Mouse (Mus musculus): Measurements from ENCODE around the gene Grk2. TPM values are rescaled to one million over a fixed set of nuclear protein-coding genes. Genes with fewer than 3 reads are reported as not detected.

Gene Grk2
- polyA plus RNA-seq, 1 experiment from 2014 or later, result 29.2 TPM

DNA sequence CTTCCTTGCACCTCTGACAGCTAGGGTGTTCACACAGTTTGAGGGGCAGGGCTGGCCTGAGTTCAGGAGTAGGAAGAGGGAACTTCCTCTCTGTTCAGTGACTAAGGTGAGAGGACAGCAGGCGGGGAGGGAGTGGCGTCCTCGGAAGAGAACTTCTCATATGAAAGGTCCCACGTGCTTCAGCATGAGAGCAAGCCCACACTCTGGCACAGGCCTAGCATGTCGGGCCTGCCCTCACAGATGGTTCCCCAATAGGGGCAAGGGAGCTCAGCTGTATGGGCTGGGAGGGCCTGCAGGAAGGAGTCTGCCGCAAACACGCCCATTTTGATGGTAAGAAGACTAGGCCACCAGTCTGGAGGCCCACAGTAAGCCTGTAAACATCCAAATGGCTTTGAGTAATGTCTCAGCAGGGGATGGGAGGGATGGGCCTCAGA lies 5.7 kb downstream of the Grk2 start:
- H3K27ac ChIP-seq, result no peak overlapping the region
- WGBS, result 47% methylated on average over 7 of the region's 7 CpGs
- H3K4me2 ChIP-seq (replicated peaks), result no peak overlapping the region
- no peak for DNase-seq (ENCODE audit: low spot score)
- no peaks in the 10 kb centered on the region for H3K27me3 ChIP-seq (ENCODE audit: control insufficient read depth, insufficient read depth, low read length)
- H3K9me3 ChIP-seq (ENCODE audit: control insufficient read depth, low read length), result no peaks in the 10 kb centered on the region
- H3K4me1 ChIP-seq (replicated peaks; ENCODE audit: control insufficient read depth, insufficient read depth, low read length), result peaks cover 54% of the 10 kb centered on the region
- no peak overlapping the region for H3K4me3 ChIP-seq (replicated peaks; ENCODE audit: low read length)
- H3K9ac ChIP-seq, result no peak overlapping the region
- no peak for ATAC-seq (ENCODE audit: low FRiP score)
- no peaks in the 10 kb centered on the region for H3K36me3 ChIP-seq (replicated peaks; ENCODE audit: control insufficient read depth, insufficient read depth)

DNA sequence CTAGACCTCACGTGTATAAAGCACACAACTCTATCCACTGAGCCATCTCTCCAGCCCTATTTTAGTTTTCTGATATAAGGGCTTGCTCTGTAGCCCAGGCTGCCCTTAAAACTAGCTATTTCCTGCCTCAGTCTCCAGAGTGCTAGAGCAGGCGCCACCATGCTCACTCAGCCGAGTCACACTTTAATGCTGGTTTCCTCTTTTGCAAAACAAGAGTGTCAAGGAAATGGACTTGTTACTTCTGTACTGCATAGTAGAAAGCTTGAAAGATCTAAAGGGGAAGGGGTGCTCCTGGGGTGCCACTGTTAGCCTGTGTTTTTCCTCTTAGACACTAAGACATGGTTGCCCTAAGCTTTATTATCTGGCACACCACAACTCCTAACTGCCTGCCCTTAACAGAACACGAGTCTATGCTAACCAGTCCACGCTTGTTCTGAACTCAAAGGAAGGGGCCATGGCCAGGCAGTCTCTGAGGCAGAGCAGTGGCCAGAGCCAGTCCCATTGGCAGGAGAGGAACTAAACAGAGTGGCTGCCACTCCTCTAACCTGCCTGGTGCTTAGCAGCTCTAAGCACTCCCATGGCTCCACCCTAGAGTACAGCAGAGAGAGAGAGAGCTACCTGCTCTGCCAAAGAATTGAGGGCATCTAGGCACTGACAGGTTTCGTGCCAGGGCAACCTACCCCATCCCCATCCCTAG lies 6.3 kb downstream of the Grk2 start:
- ATAC-seq (ENCODE audit: low FRiP score) (no peak), DNase-seq (ENCODE audit: low spot score) (no peak)
- 83% methylated on average over 6 of the region's 6 CpGs for WGBS
- H3K9me3 ChIP-seq (ENCODE audit: control insufficient read depth, low read length), result no peaks in the 10 kb centered on the region
- H3K27me3 ChIP-seq (ENCODE audit: control insufficient read depth, insufficient read depth, low read length), result no peaks in the 10 kb centered on the region
- H3K4me3 ChIP-seq (replicated peaks; ENCODE audit: low read length), result no peak overlapping the region
- H3K27ac ChIP-seq, result no peak overlapping the region
- H3K4me1 ChIP-seq (replicated peaks; ENCODE audit: control insufficient read depth, insufficient read depth, low read length), result peaks cover 48% of the 10 kb centered on the region
- H3K9ac ChIP-seq, result no peak overlapping the region
- H3K36me3 ChIP-seq (replicated peaks; ENCODE audit: control insufficient read depth, insufficient read depth), result peaks cover 4% of the 10 kb centered on the region; the same call in 1 of the 2 replicates
- H3K4me2 ChIP-seq (replicated peaks), result no peak overlapping the region

DNA sequence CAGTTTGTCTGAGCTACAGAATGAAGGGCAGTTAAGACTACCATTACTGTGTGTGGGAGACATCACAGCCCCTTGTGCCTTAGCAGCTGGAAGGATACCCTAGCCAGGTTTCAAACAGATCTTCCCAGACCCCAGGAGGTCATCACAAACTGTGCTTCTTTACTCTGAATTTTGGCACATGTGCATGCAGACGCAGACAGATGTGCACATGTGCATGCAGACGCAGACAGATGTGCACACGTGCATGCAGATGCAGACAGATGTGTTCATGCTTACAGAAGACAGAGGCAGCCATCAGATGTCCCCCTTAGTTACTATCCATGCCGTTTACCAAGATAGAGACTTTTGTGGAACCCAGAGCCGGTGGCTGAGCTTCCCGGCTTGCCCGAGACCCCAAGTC lies 6.9 kb downstream of the Grk2 start:
- WGBS, result 91% methylated on average over 7 of the region's 7 CpGs
- H3K9me3 ChIP-seq (ENCODE audit: control insufficient read depth, low read length), result no peaks in the 10 kb centered on the region

DNA sequence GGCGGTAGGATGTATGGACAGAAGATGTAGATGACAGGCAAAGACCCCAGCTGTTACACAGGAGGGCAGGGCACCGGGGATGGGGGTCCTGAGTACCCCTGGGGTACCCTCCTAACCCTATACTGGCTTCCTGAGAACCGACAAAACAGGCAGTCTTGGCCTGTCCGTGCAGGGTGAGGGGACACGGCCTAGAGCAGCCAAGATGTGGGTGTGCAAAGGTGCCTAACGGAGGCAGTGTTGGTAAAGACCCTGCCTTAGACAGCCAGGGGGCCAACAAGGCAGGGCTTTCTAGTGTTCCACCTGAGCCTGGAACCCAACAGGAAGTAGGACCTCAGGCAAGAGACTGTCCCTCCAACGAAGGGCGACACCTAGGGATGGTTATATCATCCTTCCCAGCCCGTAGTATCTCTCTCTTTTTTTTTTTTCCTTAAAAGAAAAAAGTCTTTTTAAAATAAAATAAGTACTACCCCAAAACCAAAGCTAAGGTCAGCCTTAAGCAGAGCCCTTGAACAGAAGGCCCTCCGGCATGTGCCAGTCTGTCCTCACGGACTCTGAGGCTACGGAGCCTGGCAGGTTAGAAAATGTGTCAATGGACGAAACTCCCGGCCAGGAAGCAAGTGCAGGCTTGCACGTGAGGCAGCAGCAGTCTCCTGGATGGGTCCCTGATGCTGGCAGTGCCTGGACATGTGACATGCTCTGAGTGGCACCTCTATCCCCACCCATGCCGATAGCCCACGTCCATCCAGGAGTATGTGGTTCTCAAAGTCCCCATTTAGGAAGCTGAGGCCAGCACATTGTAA lies 7.5 kb downstream of the Grk2 start:
- Histone ChIP-seq H3K4me3 (replicated peaks; ENCODE audit: low read length) (no peak overlapping the region), H3K4me1 (replicated peaks; ENCODE audit: control insufficient read depth, insufficient read depth, low read length) (peaks cover 36% of the 10 kb centered on the region), H3K9me3 (ENCODE audit: control insufficient read depth, low read length) (no peaks in the 10 kb centered on the region), H3K27me3 (ENCODE audit: control insufficient read depth, insufficient read depth, low read length) (no peaks in the 10 kb centered on the region), H3K4me2 (replicated peaks) (no peak overlapping the region), H3K36me3 (replicated peaks; ENCODE audit: control insufficient read depth, insufficient read depth) (peaks cover 5% of the 10 kb centered on the region; the same call in 1 of the 2 replicates), H3K9ac (no peak overlapping the region), H3K27ac (no peak overlapping the region)
- ATAC-seq (ENCODE audit: low FRiP score) (no peak), DNase-seq (ENCODE audit: low spot score) (no peak)
- WGBS, result 90% methylated on average over 17 of the region's 17 CpGs

More for the DNA sequence above, 6.9 kb downstream of the Grk2 start:
- Histone ChIP-seq H3K4me3 (replicated peaks; ENCODE audit: low read length) (no peak overlapping the region), H3K4me1 (replicated peaks; ENCODE audit: control insufficient read depth, insufficient read depth, low read length) (peaks cover 42% of the 10 kb centered on the region), H3K4me2 (replicated peaks) (no peak overlapping the region), H3K27me3 (ENCODE audit: control insufficient read depth, insufficient read depth, low read length) (no peaks in the 10 kb centered on the region), H3K36me3 (replicated peaks; ENCODE audit: control insufficient read depth, insufficient read depth) (peaks cover 5% of the 10 kb centered on the region; the same call in 1 of the 2 replicates), H3K27ac (no peak overlapping the region), H3K9ac (no peak overlapping the region)
- DNase-seq (ENCODE audit: low spot score) (no peak), ATAC-seq (ENCODE audit: low FRiP score) (no peak)

DNA sequence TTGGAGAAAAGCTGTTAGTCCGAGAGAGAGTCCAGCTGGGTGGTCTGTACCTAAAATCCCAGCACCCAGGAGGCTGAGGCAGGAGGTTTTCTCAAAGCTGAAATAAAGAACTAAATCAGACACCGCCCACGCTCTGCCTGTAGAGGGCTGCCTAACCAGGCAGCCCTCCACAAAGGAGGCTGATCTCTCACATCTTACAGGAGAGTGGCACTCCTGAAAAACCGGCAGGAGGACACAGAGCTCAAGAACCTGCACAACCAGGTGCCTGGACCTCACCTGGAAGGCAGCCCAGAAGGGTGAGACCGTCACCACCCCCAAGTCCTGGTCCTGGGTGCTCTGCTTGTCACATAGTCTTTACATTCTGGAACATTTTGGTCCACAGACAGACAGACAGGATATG lies 8.2 kb downstream of the Grk2 start:
- Histone ChIP-seq H3K9me3 (ENCODE audit: control insufficient read depth, low read length) (no peaks in the 10 kb centered on the region), H3K4me3 (replicated peaks; ENCODE audit: low read length) (no peak overlapping the region), H3K36me3 (replicated peaks; ENCODE audit: control insufficient read depth, insufficient read depth) (peaks cover 9% of the 10 kb centered on the region), H3K27ac (no peak overlapping the region), H3K9ac (no peak overlapping the region), H3K27me3 (ENCODE audit: control insufficient read depth, insufficient read depth, low read length) (no peaks in the 10 kb centered on the region), H3K4me1 (replicated peaks; ENCODE audit: control insufficient read depth, insufficient read depth, low read length) (peaks cover 30% of the 10 kb centered on the region), H3K4me2 (replicated peaks) (no peak overlapping the region)
- WGBS, result 92% methylated on average over 5 of the region's 5 CpGs
- ATAC-seq (ENCODE audit: low FRiP score), result no peak
- no peak for DNase-seq (ENCODE audit: low spot score)

DNA sequence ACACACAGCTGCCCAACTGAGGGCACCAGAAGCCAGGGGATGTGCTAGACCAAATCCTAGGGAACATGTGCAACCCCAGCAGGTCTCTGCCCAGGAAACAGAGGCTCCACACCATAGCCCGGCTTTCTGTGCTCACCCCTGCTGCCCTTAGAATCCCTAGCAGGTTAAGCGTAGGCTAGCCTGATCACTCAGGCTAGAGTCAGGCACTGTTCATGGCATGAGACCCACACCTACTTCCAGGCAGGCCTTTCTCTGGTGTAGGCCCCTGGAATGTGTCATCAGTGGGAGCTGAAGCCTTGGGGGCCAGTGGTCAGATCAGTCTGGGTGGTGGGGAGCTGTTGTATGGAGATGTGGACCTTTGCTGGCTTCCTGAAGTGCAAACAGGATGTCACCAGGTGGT lies 9.4 kb downstream of the Grk2 start:
- Histone ChIP-seq H3K4me3 (replicated peaks; ENCODE audit: low read length) (no peak overlapping the region), H3K9me3 (ENCODE audit: control insufficient read depth, low read length) (no peaks in the 10 kb centered on the region), H3K27ac (no peak overlapping the region), H3K36me3 (replicated peaks; ENCODE audit: control insufficient read depth, insufficient read depth) (peaks cover 21% of the 10 kb centered on the region), H3K4me2 (replicated peaks) (no peak overlapping the region), H3K4me1 (replicated peaks; ENCODE audit: control insufficient read depth, insufficient read depth, low read length) (peaks cover 17% of the 10 kb centered on the region), H3K9ac (no peak overlapping the region), H3K27me3 (ENCODE audit: control insufficient read depth, insufficient read depth, low read length) (no peaks in the 10 kb centered on the region)
- 90% methylated on average over 2 of the region's 2 CpGs for WGBS
- DNase-seq (ENCODE audit: low spot score) (no peak), ATAC-seq (ENCODE audit: low FRiP score) (no peak)

DNA sequence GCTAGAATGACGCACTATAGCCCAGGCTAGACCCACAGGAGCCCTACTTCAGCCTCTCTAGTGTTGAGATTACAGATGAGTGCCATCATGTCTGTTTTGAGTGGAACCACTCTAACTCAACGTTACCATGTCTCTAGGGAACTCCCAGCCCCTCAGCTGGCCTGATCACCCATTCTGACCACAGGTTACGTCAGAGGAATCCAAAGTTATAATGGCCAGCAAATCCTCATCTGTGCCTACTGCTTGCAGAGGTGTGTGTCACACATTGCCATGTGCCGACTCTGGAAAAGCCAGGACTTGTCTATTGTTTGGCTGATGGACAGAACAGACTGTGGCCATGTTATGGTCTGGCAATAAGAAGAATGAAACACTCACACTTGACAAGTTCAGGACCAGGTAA lies 10.6 kb downstream of the Grk2 start:
- H3K4me2 ChIP-seq (replicated peaks), result no peak overlapping the region
- DNase-seq (ENCODE audit: low spot score) (no peak), ATAC-seq (ENCODE audit: low FRiP score) (no peak)
- H3K9me3 ChIP-seq (ENCODE audit: control insufficient read depth, low read length), result no peaks in the 10 kb centered on the region
- peaks cover 5% of the 10 kb centered on the region; the same call in 1 of the 2 replicates for H3K4me1 ChIP-seq (replicated peaks; ENCODE audit: control insufficient read depth, insufficient read depth, low read length)
- no peaks in the 10 kb centered on the region for H3K27me3 ChIP-seq (ENCODE audit: control insufficient read depth, insufficient read depth, low read length)
- peaks cover 33% of the 10 kb centered on the region for H3K36me3 ChIP-seq (replicated peaks; ENCODE audit: control insufficient read depth, insufficient read depth)
- no peak overlapping the region for H3K27ac ChIP-seq
- no peak overlapping the region for H3K4me3 ChIP-seq (replicated peaks; ENCODE audit: low read length)
- WGBS, result 90% methylated on average over 4 of the region's 4 CpGs
- no peak overlapping the region for H3K9ac ChIP-seq

DNA sequence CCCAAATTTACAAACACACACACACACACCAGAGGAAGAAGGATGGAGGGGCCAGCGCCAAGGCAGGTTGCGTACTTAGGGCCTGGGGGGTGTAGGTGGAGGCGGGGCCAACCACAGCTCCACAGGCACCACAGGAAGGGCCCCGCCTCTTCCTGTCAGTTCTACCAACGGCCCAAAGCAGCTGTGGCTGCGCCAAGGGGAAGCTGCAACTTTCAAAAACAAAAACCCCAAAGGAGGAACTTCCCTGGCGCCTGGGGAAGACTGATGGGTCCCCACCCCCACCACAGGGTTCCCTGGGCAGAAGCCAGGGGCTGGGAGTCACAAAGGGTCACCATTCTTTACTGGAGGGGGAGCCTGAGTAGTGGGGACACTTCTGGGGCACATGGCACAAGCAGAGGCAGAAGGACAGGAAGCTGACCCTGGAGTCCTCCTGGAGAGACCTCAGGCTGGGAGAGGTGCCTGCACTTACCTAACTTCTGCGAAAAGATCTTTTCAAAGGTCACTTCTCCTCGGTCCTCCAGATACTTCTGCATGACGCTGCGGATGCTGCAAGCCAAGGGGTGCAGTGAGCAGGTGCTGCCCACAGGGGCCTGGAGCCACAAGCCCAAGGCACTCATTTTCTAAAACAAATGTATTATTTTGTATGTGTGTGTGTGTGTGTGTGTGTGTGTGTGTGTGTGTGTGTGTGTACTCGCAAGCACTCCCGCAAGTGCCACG lies 11.5 kb downstream of the Grk2 start:
- DNase-seq (ENCODE audit: low spot score) (no peak), ATAC-seq (ENCODE audit: low FRiP score) (no peak)
- Histone ChIP-seq H3K4me2 (replicated peaks) (no peak overlapping the region), H3K4me3 (replicated peaks; ENCODE audit: low read length) (no peak overlapping the region), H3K9me3 (ENCODE audit: control insufficient read depth, low read length) (no peaks in the 10 kb centered on the region), H3K27ac (no peak overlapping the region), H3K36me3 (replicated peaks; ENCODE audit: control insufficient read depth, insufficient read depth) (peaks cover 42% of the 10 kb centered on the region), H3K9ac (no peak overlapping the region), H3K4me1 (replicated peaks; ENCODE audit: control insufficient read depth, insufficient read depth, low read length) (no peaks in the 10 kb centered on the region), H3K27me3 (ENCODE audit: control insufficient read depth, insufficient read depth, low read length) (no peaks in the 10 kb centered on the region)
- 75% methylated on average over 14 of the region's 14 CpGs for WGBS

DNA sequence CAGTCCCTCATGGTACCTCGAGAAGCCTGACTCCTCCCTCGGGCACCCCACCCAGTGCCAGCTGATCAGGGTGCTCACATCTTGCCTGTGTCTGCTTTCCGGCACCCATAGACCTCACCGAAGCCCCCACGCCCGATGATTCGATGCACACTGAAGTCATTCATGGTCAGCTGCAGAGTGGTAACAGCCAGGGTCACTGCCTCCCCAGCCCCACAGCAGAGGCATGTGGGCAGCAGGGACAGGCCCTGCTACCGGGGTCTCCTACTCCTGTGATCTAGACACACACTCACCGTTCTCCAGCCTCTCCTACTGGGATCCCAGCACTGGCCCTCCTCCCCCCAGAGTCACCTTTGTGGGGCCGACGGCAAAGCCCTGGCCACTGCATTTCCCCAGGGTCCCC lies 14.9 kb downstream of the Grk2 start:
- H3K27me3 ChIP-seq (ENCODE audit: control insufficient read depth, insufficient read depth, low read length), result no peaks in the 10 kb centered on the region
- peaks cover 75% of the 10 kb centered on the region for H3K36me3 ChIP-seq (replicated peaks; ENCODE audit: control insufficient read depth, insufficient read depth)
- no peaks in the 10 kb centered on the region for H3K9me3 ChIP-seq (ENCODE audit: control insufficient read depth, low read length)
- H3K4me2 ChIP-seq (replicated peaks), result no peak overlapping the region
- no peaks in the 10 kb centered on the region for H3K4me1 ChIP-seq (replicated peaks; ENCODE audit: control insufficient read depth, insufficient read depth, low read length)
- no peak overlapping the region for H3K27ac ChIP-seq
- no peak overlapping the region for H3K4me3 ChIP-seq (replicated peaks; ENCODE audit: low read length)
- no peak overlapping the region for H3K9ac ChIP-seq
- DNase-seq (ENCODE audit: low spot score), result no peak
- ATAC-seq (ENCODE audit: low FRiP score), result no peak
- WGBS, result 93% methylated on average over 11 of the region's 11 CpGs

All from hindbrain, embryonic 14.5 days (tissue).